Mouse (Mus musculus): ENCODE measurements around the gene Ddx54.

Ddx54 gene

DNA sequence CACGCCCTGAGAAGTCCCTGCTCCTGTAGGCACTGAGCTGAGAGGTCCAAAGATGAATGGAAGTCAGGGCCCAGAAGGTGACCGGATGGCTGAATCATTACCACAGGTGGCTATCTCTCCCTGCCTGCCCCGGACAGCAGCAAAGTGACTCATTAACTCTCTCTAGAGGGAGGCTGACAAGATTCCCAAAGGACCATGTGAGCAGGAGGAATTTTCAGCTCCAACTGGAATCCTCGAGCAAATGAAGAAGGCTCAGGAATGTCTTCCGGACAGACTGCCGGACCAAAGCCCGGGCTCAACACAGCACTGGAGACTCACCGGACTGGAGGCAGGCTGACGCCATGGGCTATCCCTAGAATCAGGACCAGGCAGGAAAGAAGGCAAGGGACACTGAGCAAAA, 30.5 kb upstream of the Ddx54 start:
- DNase-seq (ENCODE audit: low read depth, low spot score) = no peak

DNA sequence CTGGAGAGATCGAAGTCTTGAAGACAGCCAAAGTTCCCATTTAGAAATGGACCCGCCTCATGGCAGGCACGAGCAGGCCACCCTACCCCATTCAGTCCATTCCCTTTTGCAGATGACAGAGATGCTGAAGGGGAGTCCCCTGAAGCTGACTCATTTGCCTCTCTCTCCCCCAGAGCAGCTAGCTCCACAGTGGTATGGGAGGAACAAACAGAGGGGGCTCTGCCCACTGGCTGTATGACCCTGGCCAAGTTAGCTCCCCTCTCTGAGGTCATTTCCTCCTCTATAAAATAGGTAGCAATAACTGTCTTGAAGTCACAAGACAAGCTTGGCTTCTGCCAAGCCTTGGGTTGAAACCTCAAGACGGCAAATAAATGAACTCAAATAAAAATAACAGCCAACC, 29.0 kb upstream of the Ddx54 start:
- no peak for DNase-seq (ENCODE audit: low read depth, low spot score)

DNA sequence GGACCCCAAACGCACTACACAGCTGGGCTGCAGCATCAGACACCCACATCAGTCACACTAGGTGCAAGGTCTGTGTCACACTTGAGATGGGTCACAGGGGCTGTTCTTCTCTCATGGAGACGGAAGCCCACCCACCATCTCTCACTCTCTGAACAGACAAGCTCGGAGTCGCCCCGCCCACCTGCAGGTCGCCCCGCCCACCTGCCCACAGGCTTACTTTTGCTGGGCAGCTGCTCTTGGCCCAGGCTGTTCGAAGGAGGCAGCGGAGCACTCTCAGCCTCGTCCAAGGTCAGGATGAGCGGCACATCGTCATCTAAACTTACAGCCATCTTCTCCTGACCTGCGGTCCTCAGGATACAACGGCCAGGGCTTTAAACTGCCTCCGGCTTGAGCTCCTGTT, 27.6 kb upstream of the Ddx54 start:
- no peak for DNase-seq (ENCODE audit: low read depth, low spot score)

DNA sequence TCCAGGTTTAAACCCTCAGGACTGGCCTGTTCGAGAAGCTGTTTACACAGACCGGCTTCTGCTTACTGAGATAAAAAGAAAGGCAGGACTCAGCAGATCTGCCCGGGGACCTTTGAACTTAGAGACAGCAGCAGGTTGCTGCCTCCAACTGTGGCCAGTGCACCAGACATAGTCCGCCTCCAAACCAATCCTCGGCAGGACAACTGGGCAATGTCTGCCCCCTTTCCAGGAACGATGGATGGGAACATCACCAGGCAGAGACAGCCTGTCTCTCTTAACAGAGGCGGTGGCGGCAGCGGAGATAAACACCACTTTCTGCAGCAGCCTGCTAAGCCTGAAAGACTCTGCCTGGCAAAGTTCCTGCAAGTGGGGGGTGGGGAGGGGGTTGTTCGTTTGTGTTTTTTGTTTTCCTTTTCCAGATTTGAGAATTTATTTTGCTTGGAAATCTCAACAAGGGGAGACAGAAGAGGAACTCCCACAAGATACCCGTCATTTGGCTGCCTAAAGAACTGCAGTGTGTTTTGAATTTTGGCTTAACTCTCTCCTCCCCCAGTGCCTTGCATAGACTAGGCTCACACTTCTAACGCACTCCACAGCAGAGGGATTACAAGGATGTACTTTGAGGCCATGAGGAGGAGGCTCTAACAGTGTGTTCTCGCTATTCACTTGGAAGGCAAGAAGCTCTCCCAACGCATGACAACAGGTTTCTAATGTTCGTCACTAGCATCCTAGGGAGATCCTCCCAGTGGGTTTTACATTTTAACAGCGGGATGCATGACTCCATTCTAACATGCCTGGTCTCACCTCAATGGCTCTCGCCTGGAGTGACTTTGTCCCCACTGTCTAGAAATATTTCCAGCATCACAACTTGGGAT, 25.6 kb upstream of the Ddx54 start:
- no peak for DNase-seq (ENCODE audit: low read depth, low spot score)

DNA sequence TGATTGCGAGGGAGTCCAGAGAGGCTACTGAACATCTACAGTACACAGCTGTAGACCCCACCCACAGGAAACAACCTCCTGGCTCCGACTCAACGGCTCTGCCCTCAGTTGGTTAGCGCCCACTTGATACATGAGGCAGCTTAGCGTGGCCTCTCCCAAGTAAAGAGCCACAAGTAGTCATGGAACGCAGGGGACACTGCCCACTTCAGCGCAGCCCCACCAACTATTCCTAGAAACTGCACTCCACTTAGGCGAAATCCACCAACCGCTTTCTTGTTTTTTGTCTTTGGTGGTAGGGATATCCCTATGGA, 25.0 kb upstream of the Ddx54 start:
- DNase-seq (ENCODE audit: low read depth, low spot score) = no peak

DNA sequence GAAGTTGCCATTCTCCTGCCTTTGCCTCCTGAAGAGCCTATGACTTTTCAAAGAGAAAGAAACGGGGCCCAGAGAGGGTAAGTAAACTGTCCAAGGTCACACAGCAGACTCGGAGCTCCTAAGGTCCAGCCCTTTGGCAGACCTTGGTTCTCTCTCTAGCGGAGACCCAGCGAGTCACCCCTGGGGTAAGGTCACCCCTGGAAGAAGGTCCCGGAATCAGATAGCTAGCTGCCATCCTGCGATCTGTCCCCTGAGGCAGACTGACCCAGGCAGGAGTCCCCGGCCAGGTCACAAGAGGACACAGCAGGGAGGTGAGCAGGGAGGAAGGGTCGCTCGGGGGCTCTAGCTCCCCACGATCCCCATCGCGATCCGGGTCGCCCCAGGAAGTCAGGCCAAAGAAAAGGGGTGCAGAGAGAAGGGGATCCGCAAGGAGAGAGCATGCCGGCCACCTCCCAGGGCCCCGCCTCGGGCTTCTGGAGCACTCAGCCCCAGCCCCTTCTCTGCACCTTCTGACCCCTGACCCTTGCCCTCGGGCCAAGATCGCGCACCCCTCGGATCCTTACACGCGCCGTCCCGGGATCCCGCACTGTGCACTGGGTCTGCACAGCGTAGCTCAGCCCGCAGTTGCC, 24.5 kb upstream of the Ddx54 start:
- no peak for DNase-seq (ENCODE audit: low read depth, low spot score)

DNA sequence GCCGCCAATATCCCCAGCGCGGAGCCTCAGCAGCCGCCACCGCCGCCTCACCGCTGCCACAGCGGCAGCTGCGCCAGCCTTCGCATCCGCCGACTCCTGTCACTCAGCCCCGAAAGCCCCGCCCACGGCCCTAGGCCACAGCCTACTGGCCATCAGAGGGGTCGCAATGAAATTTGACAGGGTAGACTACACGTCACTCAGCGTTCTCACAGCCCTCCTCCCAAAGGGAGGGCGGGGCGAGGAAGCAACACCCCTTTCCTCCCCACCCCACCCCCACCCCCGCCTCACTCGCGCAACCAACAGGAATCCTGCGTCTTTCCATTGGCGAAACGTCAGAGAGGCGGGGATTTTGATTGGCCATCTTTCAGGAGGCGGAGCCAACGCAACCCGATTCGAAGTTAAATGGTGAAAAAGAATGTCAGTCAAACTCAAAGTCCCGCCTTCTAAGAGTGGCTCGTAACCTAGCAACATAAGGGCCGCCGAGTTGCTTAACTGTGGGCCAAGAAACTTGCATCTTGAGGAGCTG, 23.9 kb upstream of the Ddx54 start, which contains the start of the genes Tpcn1 and Iqcd:
Gene Tpcn1 (minus strand): TSS at position 105 of the 526 bp plus-strand sequence.
Gene Iqcd (plus strand): TSS at position 448 of the 526 bp plus-strand sequence.
- peak; percentile 98 for DNase-seq (ENCODE audit: low read depth, low spot score)

DNA sequence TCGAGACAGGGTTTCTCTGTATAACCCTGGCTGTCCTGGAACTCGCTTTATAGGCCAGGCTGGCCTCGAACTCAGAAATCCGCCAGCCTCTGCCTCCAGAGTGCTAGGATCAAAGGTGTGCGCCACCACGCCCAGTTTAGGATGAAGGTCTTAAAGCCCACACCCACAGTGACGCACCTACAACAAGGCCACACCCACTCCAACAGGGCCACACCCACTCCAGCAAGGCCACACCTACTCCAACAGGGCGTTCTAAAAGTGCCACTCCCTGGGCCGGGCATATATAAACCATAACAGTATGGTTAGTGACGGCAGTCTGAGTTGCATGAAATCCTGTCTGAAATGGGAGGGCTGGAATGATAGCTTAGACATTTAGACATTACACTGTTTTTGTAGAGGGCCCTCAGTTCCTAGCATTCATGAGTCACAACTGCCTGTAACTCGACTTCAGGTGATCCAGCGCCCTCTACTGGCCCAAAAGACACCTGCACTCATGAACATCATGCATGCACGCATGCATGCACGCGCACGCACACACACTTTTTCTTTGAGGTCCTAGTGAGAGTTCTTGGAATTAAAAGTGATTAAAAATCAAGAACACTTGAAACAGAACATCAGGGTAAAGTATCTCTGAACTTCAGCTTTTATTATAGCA, 22.1 kb upstream of the Ddx54 start:
- no peak for DNase-seq (ENCODE audit: low read depth, low spot score)

DNA sequence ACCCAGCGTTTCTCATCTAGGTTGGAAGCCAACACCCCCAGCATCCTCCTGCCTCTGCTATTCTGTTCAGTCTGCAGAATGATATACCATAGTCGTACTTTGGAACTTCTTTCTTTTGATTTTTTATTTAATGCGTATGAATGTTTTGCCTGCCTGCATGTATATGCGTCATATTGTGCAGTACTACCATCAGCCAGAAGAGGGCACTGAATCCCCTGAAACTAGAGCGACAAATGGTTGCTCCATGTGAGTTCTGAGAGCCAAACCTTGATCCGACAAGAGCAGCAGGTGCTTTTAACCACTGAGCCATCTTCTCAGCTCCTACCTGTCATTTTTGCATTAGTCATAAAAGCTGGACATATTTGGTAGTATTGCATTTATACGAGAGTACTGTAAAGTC, 20.4 kb upstream of the Ddx54 start:
- no peak for DNase-seq (ENCODE audit: low read depth, low spot score)

DNA sequence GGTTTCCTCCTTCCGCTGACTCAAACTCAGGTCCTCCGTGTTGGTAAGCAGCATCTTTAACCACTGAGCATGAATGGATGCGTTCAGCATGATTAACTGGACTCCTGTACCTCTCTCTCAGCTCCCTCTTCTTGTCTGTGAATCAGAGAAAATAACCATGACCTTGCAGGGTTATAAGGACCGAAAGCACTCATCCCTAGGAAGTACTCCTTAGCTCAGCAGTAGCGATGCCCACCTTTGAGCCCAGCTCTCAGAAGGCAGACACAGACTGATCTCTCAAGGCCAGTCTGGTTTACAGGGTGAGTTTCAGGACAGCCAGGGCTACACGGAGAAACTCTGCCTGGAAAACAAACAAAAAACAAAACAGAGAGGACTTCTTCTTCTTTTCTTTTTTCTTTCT, 18.1 kb upstream of the Ddx54 start:
- no peak for DNase-seq (ENCODE audit: low read depth, low spot score)

DNA sequence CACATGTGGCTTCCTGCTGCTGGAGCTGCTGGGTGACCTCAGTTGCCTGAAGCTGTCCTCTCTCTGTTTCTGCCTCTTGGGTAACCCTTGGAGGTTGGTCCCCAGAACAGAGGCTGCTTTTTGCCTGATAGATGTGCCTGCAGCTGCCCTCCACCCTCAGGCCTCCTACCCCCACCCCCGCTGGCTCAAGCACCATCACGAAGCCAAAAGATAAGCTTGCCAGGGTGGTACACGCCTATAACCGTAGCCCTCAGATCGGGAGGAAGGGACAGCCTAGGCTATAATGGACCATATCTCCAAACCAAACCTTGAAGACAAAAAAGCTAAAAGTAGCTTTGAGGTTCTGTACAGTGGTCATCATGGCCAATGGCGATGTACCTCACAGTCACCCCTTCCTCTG, 12.9 kb upstream of the Ddx54 start:
- no peak for DNase-seq (ENCODE audit: low read depth, low spot score)

DNA sequence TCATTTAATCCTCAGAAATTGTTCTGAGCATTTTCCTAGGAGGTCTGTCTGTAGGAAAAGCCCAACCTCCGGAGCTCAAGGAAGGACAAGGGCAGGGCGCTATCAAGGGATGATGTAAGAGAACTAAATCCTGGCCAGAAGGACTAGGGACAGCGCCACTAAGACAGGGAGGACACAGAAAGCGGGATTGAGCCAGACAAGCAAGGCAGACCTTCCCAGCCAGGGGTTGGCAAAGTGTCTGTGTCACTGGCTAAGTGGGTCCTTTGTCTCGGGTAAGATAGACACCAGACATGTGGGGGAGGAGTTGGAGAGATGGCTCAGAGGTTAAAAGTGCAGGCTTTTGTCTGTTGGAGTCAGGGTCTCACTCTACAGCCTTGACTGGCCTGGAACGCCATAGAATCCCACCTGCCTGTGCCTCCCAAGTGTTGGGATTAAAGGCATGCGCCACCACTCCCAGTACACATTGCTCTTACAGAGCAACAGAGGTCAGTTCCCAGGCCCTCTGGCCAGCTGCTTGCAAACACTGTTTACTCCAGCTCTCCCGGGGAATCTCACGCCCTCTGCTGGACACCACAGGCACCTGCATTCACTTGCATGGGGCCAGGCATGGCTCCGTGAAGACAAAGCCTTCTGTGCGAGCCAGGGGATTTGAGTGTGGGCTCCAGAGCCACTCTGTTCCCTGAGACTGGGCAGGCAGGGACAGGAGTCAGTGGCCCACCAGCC, 11.4 kb upstream of the Ddx54 start:
- DNase-seq (ENCODE audit: low read depth, low spot score) = no peak

DNA sequence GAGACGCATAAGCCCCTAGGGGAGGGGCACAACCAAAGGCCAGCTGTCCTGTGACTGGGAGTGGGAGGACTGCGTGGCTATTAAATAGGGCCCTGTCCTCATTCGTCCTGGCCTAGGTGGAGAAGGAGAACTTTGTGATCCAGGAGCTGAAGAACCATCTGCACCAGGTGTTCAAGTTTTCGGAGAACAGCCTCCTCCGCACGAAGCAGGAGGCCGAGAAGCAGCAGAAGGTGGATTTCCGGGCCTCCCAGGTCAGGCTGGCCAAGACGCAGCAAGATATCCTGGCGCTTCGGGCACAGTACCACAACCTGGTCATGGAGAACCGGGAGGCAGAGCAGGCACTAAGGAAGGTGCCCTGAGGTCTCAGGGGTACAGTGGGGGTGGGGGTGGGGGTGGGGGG, 10.3 kb upstream of the Ddx54 start:
- DNase-seq (ENCODE audit: low read depth, low spot score) = no peak

DNA sequence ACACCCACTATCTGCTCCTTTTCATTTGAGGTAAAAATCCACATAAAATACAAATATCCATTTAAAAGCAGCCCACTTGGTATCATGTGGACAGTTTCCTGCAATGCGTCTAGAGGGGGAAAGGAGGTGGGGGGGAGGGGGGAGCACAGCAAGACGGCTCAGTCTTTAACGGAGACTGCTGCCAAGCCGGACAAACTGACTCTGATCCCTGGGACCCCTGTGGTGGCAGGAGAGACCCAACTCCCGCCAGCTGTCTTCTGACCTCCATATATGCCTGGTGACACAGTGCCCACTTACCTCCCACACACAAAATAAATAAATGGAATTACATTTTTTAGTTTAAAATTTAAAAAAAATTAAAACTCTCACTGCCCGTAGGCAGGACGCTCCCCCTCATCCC, 9.0 kb upstream of the Ddx54 start:
- no peak for DNase-seq (ENCODE audit: low read depth, low spot score)

DNA sequence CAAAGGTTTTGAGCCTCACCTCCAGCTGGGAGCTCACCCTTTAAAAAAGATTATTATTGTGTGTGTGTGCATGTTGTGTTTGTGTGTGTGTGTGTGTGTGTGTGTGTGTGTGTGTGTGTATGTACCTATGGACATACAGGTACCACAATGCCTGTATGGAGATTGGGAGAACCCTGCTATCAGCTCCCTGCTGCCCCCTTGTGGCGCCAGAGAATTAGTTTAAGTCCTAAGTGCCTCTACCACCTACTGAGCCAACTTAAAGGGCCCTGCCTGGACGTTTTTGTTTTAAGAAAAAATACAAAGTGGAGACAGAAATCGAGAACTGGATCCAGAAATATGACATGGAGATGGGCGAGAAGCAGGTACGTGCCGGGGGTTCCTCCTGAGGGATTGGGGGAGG, 7.7 kb upstream of the Ddx54 start:
- DNase-seq (ENCODE audit: low read depth, low spot score) = peak; percentile 66

DNA sequence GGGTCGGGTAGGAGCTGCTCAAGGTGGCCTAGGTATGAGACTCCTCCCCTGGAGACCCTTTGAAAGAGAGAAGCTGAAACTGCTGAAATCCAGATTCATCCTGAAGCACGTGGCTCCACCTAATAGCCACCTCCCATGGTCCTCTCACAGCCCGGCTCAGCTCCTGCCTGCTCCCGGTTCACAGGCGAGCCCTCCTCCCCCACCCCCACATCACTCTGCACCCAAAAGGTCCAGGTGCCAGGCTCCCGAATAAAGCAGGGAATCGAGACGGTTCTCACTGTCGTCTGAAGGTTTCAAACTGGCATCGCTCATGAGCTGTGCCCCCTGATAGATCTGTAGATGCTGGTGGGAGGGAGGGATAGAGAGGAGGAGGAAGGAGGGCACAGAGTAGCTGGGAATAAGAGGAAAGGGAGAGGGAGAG, 7.3 kb upstream of the Ddx54 start:
- DNase-seq (ENCODE audit: low read depth, low spot score) = no peak

DNA sequence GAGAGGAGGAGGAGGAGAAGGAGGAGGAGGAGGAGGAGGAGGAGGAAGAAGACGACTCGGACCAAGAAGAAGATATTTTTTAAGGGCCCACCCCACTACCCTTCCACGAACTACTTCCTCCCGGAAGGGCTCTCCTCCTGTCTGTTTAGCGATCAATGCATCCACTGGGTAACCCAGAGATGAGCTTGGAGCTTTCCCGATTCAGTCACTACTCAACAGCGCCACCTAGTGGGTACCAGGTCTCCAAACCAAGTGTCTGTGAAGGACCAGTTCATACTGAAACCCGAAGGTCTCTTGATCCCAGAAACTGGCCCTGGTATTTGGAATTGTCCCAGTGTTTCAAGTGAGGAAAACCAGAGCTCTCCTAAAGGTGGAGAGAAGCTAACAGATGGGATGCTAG, 6.9 kb upstream of the Ddx54 start:
- DNase-seq (ENCODE audit: low read depth, low spot score) = peak; percentile 80

DNA sequence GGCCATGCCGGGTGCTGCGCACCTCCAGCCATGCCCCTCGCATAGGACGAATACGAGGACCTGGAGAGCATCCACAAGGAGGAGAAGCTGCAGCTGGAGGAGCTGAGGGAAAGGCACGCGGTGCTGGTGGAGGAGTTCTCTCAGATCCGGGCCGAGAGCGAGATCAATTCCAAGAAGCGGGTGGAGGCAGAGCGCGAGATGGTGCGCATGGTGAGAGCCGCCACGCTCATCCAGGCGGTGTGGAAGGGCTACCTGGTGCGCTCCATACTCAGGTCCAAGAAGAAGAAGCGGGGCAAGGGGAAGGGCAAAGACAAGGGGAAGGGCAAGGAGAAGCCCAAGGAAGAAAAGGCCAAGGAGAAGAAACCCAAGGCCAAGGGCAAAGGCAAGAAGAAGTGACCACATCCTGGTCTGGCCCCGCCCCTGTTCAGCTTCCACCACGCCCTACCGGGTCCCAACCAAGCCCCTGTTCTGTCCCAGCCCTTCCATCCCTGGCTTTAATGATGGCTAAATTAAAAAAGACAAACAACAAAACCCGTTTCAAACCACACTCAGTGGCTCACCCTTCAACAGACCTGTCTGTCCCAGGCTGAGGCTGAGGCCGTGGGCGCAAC, 5.8 kb upstream of the Ddx54 start:
- no peak for DNase-seq (ENCODE audit: low read depth, low spot score)

DNA sequence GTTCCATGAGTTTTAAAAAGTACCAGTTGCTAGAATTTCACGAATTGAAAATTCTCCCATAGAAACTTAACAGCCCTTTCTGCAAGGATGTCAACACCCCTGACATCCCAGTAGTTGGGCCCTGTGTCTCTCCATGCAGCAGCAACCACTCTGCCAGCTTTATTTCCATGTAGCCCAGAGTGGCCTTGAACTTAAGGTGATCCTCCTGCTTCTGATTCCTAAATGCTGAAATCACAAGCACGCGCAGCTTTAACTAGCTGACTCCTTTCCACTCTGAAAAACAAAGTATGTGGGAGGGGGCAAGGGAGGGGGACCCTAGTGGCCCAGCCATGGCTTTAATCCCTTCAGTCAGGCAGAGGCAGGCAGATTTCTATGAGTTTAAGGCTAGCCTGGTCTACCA, 5.2 kb upstream of the Ddx54 start:
- no peak for DNase-seq (ENCODE audit: low read depth, low spot score)

DNA sequence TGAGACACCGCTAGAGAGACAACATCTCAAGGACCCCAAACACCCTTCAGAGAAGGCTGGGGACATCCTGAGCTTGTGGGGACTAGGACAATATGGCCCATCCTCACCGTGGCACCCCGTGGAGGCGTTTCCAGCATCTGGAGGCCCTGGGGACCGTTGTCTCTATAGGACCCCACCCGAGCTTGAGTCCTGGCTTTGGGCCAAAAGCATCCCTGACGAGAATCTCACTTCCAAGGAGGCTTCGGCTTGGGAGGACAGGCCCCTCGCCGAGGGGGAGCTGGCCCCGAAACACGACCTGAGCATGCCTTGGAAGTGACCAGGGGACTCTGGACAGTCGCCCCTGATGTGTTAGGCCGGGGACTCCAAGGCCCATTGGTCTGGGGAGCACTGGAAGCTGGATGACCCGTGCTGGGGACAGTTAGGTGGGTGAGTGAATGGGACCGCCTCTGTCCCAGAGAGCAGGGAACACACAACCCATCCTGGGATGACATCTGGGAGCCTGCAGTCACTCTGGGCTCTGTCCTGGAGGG, 3.2 kb upstream of the Ddx54 start:
- no peak for DNase-seq (ENCODE audit: low read depth, low spot score)

DNA sequence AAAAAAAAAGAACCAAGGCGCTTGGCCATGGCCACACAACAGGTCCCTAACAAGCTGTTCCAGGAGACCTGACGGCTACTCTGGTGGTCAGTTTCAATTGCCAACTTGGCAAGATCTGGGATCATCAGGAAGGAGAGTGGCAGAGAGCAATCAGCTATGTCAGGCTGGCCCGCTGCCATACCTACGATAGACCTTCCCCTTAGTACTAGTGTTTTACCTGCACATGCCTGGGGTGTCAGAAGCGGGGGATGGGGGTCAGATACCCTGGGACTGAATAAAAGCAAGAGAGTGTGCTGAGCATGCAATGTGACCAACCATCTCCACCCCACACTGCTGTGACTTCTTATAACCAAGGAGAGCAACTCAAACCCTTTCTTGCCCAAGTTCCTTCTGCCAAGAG, 1.6 kb upstream of the Ddx54 start:
- no peak for DNase-seq (ENCODE audit: low read depth, low spot score)

Data from retina, adult 2 months (tissue).